Comparison of ENCODE assay signal across 9 mouse cellular contexts in genomic region chr11:77490451-77490850, GRCm38 (mm10). TPM values are rescaled to one million over a fixed set of nuclear protein-coding genes. Genes with fewer than 3 reads are reported as not detected.
DNase-seq lines count a peak whose midpoint lies in the region; ATAC-seq and TF ChIP-seq lines count a peak whose summit lies in the region.
"Had no signal": no experiment of that assay in that cellular context is flagged by ENCODE, and none has a peak within 500 bp of the region (broad histone marks: within the 10 kb centered on the region; RNA-seq: fewer than 3 reads in every experiment).

No protein-coding gene starts in this region.

- whole genome bisulfite sequencing in intestine, embryonic 14.5 days: 75% methylated on average over 6 of the region's 6 CpGs
- 64% methylated on average over 6 of the region's 6 CpGs for WGBS in neural tube, embryonic 13.5 days

- H3K9me3 ChIP-seq in intestine, embryonic 14.5 days (ENCODE audit: control insufficient read depth, low read length): no peaks in the 10 kb centered on the region
- H3K9me3 ChIP-seq in neural tube, embryonic 13.5 days: no peaks in the 10 kb centered on the region

- H3K4me1 ChIP-seq in embryonic fibroblast, embryonic 13.5 days (ENCODE audit: control insufficient read depth, insufficient read depth, low read length): peaks cover 18% of the 10 kb centered on the region
- peaks cover 55% of the 10 kb centered on the region for H3K4me1 ChIP-seq in intestine, embryonic 14.5 days (replicated peaks; ENCODE audit: control insufficient read depth, insufficient read depth, low read length)
- H3K4me1 ChIP-seq in neural tube, embryonic 13.5 days (replicated peaks): peaks cover 79% of the 10 kb centered on the region

- peak overlapping the region; percentile 80 for H3K4me3 ChIP-seq in left cerebral cortex, adult 2 months
- no peak overlapping the region for H3K4me3 ChIP-seq in embryonic fibroblast, embryonic 13.5 days (ENCODE audit: insufficient read depth, low read length)
- H3K4me3 ChIP-seq in intestine, embryonic 14.5 days (ENCODE audit: low read depth, low read length): no peak overlapping the region; the same call in 1 of the 2 replicates
- H3K4me3 ChIP-seq in neural tube, embryonic 13.5 days: peak overlapping the region; percentile 89

- no peak overlapping the region for H3K9ac ChIP-seq in intestine, embryonic 14.5 days (ENCODE audit: low read length)
- H3K9ac ChIP-seq in neural tube, embryonic 13.5 days: peak overlapping the region; percentile 98

- peak overlapping the region; percentile 98 for H3K27ac ChIP-seq in left cerebral cortex, adult 2 months
- H3K27ac ChIP-seq in embryonic fibroblast, embryonic 13.5 days (ENCODE audit: insufficient read depth, low read length): peak overlapping the region; percentile 60
- peak overlapping the region; percentile 93 for H3K27ac ChIP-seq in intestine, embryonic 14.5 days (ENCODE audit: low read depth)
- peak overlapping the region; percentile 95 for H3K27ac ChIP-seq in neural tube, embryonic 13.5 days (replicated peaks)

- no peak for ATAC-seq in intestine, embryonic 14.5 days (replicated peaks; ENCODE audit: low FRiP score, low TSS enrichment, low read depth)
- no peak for ATAC-seq in neural tube, embryonic 13.5 days (ENCODE audit: low read depth)

- intact Hi-C loops in left cerebral cortex, adult 2 months (cut with DNase I): loop anchor here (2.0 to 10.0 kb wide), 3 partner anchors 117 to 494 kb away; partner anchors contain the start of genes Phf12 and Taok1

- H3K27me3 ChIP-seq in intestine, embryonic 14.5 days (replicated peaks; ENCODE audit: control insufficient read depth, insufficient read depth, low read length): no peaks in the 10 kb centered on the region
- no peaks in the 10 kb centered on the region for H3K27me3 ChIP-seq in neural tube, embryonic 13.5 days

- no peak for TF ChIP-seq CTCF in left cerebral cortex, adult 2 months (IDR thresholded peaks at IDR 0.05)
- no peak for TF ChIP-seq CTCF in embryonic fibroblast, embryonic 13.5 days (IDR thresholded peaks at IDR 0.05; ENCODE audit: borderline replicate concordance, insufficient read depth, low read length)

- no peak for TF ChIP-seq POLR2A in embryonic fibroblast, embryonic 13.5 days (IDR thresholded peaks at IDR 0.05; ENCODE audit: low read depth, low read length)

- no peaks in the 10 kb centered on the region for H3K36me3 ChIP-seq in intestine, embryonic 14.5 days (ENCODE audit: control insufficient read depth, insufficient read depth, low read length)
- no peaks in the 10 kb centered on the region for H3K36me3 ChIP-seq in neural tube, embryonic 13.5 days

- DNase-seq in left cerebral cortex, adult 2 months (ENCODE audit: extremely low spot score in 1 of 2, low spot score in 2 of 2): no peak
- no peak for DNase-seq in left cerebral cortex, adult 11 months (ENCODE audit: low spot score)
- DNase-seq in intestine, embryonic 14.5 days (ENCODE audit: low spot score): no peak
- DNase-seq in left cerebral cortex, adult 8-10 months (ENCODE audit: low spot score in 2 of 2): no peak
- no peak for DNase-seq in ovary, adult 18-20 months (ENCODE audit: low spot score)
- DNase-seq in layer of hippocampus, adult 9-10 months (ENCODE audit: low spot score): no peak

- peak overlapping the region; percentile 90 for H3K4me2 ChIP-seq in intestine, embryonic 14.5 days (ENCODE audit: low read length)
- peak overlapping the region; percentile 84 for H3K4me2 ChIP-seq in neural tube, embryonic 13.5 days

RNA-seq across cellular contexts. Expression of gene Ankrd13b, which starts 1.0 kb away (rescaled TPM):
- 10 to 100 TPM; 89.7 to 91.7 TPM for total RNA-seq in left cerebral cortex, adult 2 months (2021)
- 12.3 and 15.6 TPM in 2 replicates for polyA plus RNA-seq in embryonic fibroblast, embryonic 13.5 days (2011; ENCODE audit: insufficient read length, low read depth, missing spikeins)
- 7.3 and 8.3 TPM in 2 replicates for polyA plus RNA-seq in intestine, embryonic 14.5 days (2014; fragmentation: Nextera tagmentation; extraction: Ambion mirVana)
- 33.7 and 37.9 TPM in 2 replicates for polyA plus RNA-seq in neural tube, embryonic 13.5 days (2015; fragmentation: Nextera tagmentation; extraction: Ambion mirVana)
- total RNA-seq in left cerebral cortex, adult 8-10 months (2022): 10 to 100 TPM; 75.8 to 83.0 (median 79.6) TPM

RNA-seq across cellular contexts. Expression of gene Git1, which starts 2.9 kb away (rescaled TPM):
- total RNA-seq in left cerebral cortex, adult 2 months (2021): 100 to 1,000 TPM; 297 to 305 TPM
- polyA plus RNA-seq in embryonic fibroblast, embryonic 13.5 days (2011; ENCODE audit: insufficient read length, low read depth, missing spikeins): 37.9 and 41.2 TPM in 2 replicates
- polyA plus RNA-seq in intestine, embryonic 14.5 days (2014; fragmentation: Nextera tagmentation; extraction: Ambion mirVana): 17.7 and 19.8 TPM in 2 replicates
- 11.5 and 14.1 TPM in 2 replicates for polyA plus RNA-seq in neural tube, embryonic 13.5 days (2015; fragmentation: Nextera tagmentation; extraction: Ambion mirVana)
- 100 to 1,000 TPM; 281 to 307 (median 287) TPM for total RNA-seq in left cerebral cortex, adult 8-10 months (2022)

RNA-seq across cellular contexts. Expression of gene Abhd15, which starts 24.5 kb away (rescaled TPM):
- 1 to 10 TPM; 1.4 to 1.7 TPM for total RNA-seq in left cerebral cortex, adult 2 months (2021)
- polyA plus RNA-seq in embryonic fibroblast, embryonic 13.5 days (2011; ENCODE audit: insufficient read length, low read depth, missing spikeins): 0.37 and 1.0 TPM in 2 replicates
- polyA plus RNA-seq in intestine, embryonic 14.5 days (2014; fragmentation: Nextera tagmentation; extraction: Ambion mirVana): 2.2 and 3.2 TPM in 2 replicates
- polyA plus RNA-seq in neural tube, embryonic 13.5 days (2015; fragmentation: Nextera tagmentation; extraction: Ambion mirVana): 2.6 and 2.9 TPM in 2 replicates
- 1 to 10 TPM in 3 of 4 experiments, under 1 TPM in 1; 0.99 to 1.7 (median 1.5) TPM for total RNA-seq in left cerebral cortex, adult 8-10 months (2022)

RNA-seq across cellular contexts. Expression of gene Trp53i13, which starts 25.3 kb away (rescaled TPM):
- 1 to 10 TPM; 3.6 to 5.0 TPM for total RNA-seq in left cerebral cortex, adult 2 months (2021)
- 21.2 and 26.4 TPM in 2 replicates for polyA plus RNA-seq in embryonic fibroblast, embryonic 13.5 days (2011; ENCODE audit: insufficient read length, low read depth, missing spikeins)
- 27.3 and 32.5 TPM in 2 replicates for polyA plus RNA-seq in intestine, embryonic 14.5 days (2014; fragmentation: Nextera tagmentation; extraction: Ambion mirVana)
- polyA plus RNA-seq in neural tube, embryonic 13.5 days (2015; fragmentation: Nextera tagmentation; extraction: Ambion mirVana): 18.0 and 18.3 TPM in 2 replicates
- 1 to 10 TPM; 4.3 to 9.4 (median 5.6) TPM for total RNA-seq in left cerebral cortex, adult 8-10 months (2022)

RNA-seq across cellular contexts. Expression of gene Coro6, which starts 28.2 kb away (rescaled TPM):
- total RNA-seq in left cerebral cortex, adult 2 months (2021): 10 to 100 TPM; 48.9 to 57.9 TPM
- polyA plus RNA-seq in embryonic fibroblast, embryonic 13.5 days (2011; ENCODE audit: insufficient read length, low read depth, missing spikeins): 2.1 and 4.7 TPM in 2 replicates
- polyA plus RNA-seq in intestine, embryonic 14.5 days (2014; fragmentation: Nextera tagmentation; extraction: Ambion mirVana): 0.15 and 0.23 TPM in 2 replicates
- polyA plus RNA-seq in neural tube, embryonic 13.5 days (2015; fragmentation: Nextera tagmentation; extraction: Ambion mirVana): 0.22 and 0.31 TPM in 2 replicates
- 10 to 100 TPM; 48.9 to 51.4 (median 50.4) TPM for total RNA-seq in left cerebral cortex, adult 8-10 months (2022)
- polyA plus RNA-seq: erythroblast, embryonic 14.5 days had no signal

Comparison
In these comparisons a context has a peak if more than half of its experiments do, and no peak if none do; other contexts are left out.
1. H3K4me3 ChIP-seq: peak in left cerebral cortex, adult 2 months (single experiment) and neural tube, embryonic 13.5 days (single experiment); none in embryonic fibroblast, embryonic 13.5 days (single experiment) and intestine, embryonic 14.5 days (single experiment).
2. Peak in every context shown above with its lines, with median percentiles within 50 percentile points of each other: H3K27ac ChIP-seq.